Mouse (Mus musculus) stomach, postnatal 0 days (tissue): ENCODE measurements around the gene Kif1b. TPM values are rescaled to one million over a fixed set of nuclear protein-coding genes. Genes with fewer than 3 reads are reported as not detected.

Experiments
- ATAC-seq: fragments of 200-750 bp; cut with Nextera tagmentation; 2 replicates; pipeline ENCODE4 v1.8.0; 2017; ENCODE audit not compliant: low FRiP score, low TSS enrichment
- DNase-seq: peaks from one replicate; pipeline ENCODE4 v3.0.0-alpha.2; 2016; ENCODE audit warnings: low spot score
- H3K27ac ChIP-seq: fragments of 300-500 bp; sonication (generic); replicated peaks from 2 replicates; pipeline ENCODE4 v1.5.1; 2014; ENCODE audit warnings: mild to moderate bottlenecking, control low read depth
- H3K27me3 ChIP-seq: fragments of 300-500 bp; sonication (generic); 2 replicates; pipeline ENCODE4 v1.6.1; 2014; ENCODE audit warnings: low read length; ENCODE audit not compliant: control insufficient read depth, insufficient read depth
- H3K36me3 ChIP-seq: fragments of 300-500 bp; sonication (generic); 2 replicates; pipeline ENCODE4 v1.6.1; 2014; ENCODE audit warnings: low read length, mixed read lengths; ENCODE audit not compliant: control insufficient read depth, insufficient read depth
- H3K4me1 ChIP-seq: fragments of 300-500 bp; sonication (generic); replicated peaks from 2 replicates; pipeline ENCODE4 v1.6.1; 2014; ENCODE audit warnings: antibody characterized with exemption; ENCODE audit not compliant: control insufficient read depth, insufficient read depth
- H3K4me2 ChIP-seq: fragments of 300-500 bp; sonication (generic); replicated peaks from 2 replicates; pipeline ENCODE4 v1.6.1; 2014; ENCODE audit warnings: low read depth, mild to moderate bottlenecking, control low read depth, moderate library complexity
- H3K4me3 ChIP-seq: fragments of 300-500 bp; sonication (generic); 2 replicates; pipeline ENCODE4 v1.5.1; 2014; ENCODE audit warnings: low read depth, low read length, control low read depth
- H3K9ac ChIP-seq: fragments of 300-500 bp; sonication (generic); 2 replicates; pipeline ENCODE4 v1.6.1; 2014; ENCODE audit warnings: mild to moderate bottlenecking, low read length, control low read depth, mixed read lengths
- H3K9me3 ChIP-seq: fragments of 300-500 bp; sonication (generic); 2 replicates; pipeline ENCODE4 v1.6.1; 2016; ENCODE audit warnings: low read length; ENCODE audit not compliant: control insufficient read depth
- CTCF ChIP-seq: IDR thresholded peaks from 2 replicates; pipeline ENCODE4 v1.5.1; 2016; ENCODE audit warnings: antibody characterized with exemption, low read depth, mild to moderate bottlenecking, moderate library complexity
- EP300 ChIP-seq: optimal IDR thresholded peaks from 2 replicates; pipeline ENCODE3; 2016; ENCODE audit warnings: antibody characterized with exemption
- WGBS: fragments of 180-500 bp; shearing (Covaris S2); extraction: QIAGEN DNeasy Blood & Tissue Kit; methylation state at CpG from one replicate; pipeline ENCODE4 v1.1.7; 2014; 5-methylcytosine and 5-hydroxymethylcytosine counted together
- polyA plus RNA-seq: library from polyadenylated mRNA; unstranded; fragments of >200 nt; fragmentation: Nextera tagmentation; extraction: Ambion mirVana; gene quantifications from 2 replicates; pipeline ENCODE4 v1.2.1, GENCODE M21; 2015

The Kif1b gene
- polyA plus RNA-seq, 1 experiment from 2014 or later: 23.9 TPM

DNA sequence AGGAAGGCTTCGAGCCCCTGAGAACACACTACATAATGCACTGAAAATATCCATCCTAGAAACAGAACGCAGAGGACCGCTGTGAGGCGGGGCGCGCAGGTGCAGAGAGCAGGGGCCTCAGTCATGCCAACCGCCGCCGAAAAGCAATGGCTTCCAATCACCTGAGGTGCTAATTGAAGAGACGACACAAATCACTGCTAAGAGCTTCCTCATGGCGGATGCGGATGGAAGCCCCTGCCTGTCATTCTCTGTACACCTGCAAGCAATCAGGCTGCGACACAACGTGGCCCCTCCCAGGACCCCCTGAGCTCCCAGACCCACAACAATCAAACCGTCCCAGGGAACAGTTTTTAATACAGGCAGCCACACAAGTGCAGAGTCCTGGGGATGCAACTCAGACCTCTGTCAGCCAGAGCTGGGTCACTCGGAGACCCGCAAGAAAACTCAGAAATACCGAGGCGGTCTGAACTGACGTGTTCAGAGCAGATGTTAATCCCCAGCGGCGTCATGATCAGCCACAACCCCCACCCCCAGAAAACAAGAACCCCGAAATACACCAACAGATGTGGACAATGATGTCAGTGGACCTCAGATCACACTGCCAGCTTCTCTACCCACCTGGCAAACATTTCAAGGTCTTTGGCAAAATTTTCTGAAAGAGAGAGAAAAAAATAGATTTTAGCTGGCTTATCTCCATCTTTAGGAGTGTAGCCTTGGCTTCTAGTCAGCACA, 176.3 kb downstream of the Kif1b start:
- H3K36me3 ChIP-seq: no peaks in the 10 kb centered on the region; the same call in 1 of the 2 replicates
- no peak overlapping the region for H3K4me3 ChIP-seq
- H3K4me1 ChIP-seq: no peaks in the 10 kb centered on the region
- WGBS: 89% methylated on average over 23 of the region's 23 CpGs
- ATAC-seq (no peak), DNase-seq (no peak)
- H3K27me3 ChIP-seq: no peaks in the 10 kb centered on the region
- H3K4me2 ChIP-seq: no peak overlapping the region
- TF ChIP-seq CTCF (no peak), EP300 (no peak)
- H3K27ac ChIP-seq: no peak overlapping the region
- H3K9ac ChIP-seq: no peak overlapping the region
- H3K9me3 ChIP-seq: no peaks in the 10 kb centered on the region

DNA sequence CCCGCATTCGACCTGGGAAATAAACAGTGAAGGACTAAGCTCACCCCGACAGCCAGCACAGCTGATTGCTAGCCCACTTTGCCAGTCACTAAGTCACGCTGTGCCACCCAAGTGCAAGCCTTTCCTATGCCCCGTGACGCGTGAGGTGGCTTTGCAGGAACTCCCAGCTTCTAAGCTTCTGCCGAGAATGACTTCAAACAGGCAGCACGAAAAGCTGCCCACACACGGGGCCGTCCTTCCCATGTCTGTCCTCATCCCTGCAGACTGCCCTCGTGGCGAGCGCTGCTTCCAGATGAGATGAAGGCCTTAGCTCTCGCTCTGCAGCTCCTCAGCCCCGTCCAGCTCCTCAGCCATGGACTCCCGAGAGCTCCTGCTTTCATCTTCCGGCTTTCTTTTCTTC, 179.0 kb downstream of the Kif1b start:
- Histone ChIP-seq H3K4me3 (no peak overlapping the region), H3K4me1 (no peaks in the 10 kb centered on the region), H3K27me3 (no peaks in the 10 kb centered on the region), H3K4me2 (no peak overlapping the region), H3K27ac (no peak overlapping the region), H3K9ac (no peak overlapping the region), H3K36me3 (no peaks in the 10 kb centered on the region; the same call in 1 of the 2 replicates), H3K9me3 (no peaks in the 10 kb centered on the region)
- TF ChIP-seq CTCF: no peak
- TF ChIP-seq EP300: no peak
- DNase-seq (no peak), ATAC-seq (no peak)
- 61% methylated on average over 18 of the region's 18 CpGs for WGBS

DNA sequence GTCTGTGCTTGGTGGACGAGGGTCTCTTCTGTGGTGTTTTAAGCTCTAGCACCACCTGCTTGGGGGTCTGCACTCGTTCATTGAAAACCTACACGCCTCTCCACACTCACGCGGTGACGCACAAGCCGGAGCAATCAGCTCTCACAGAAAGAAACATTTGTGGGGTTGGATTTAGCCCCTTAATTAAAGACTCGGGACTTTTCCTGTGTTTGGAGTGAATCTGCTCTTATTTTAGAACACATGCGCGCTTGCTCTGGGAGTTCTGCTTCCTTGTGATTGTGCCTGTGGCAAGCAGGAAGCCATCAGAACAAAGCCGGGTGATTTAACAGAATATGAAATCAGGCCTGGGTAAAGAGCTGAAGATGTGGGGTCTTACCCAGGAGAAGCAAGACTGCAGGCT, 180.8 kb downstream of the Kif1b start, which contains the start of gene Cort:
Gene Cort, minus strand, starts transcription at position 101 of the 400 bp plus-strand sequence.
- Histone ChIP-seq H3K4me3 (no peak within 1 kb of the TSS), H3K27me3 (no peaks in the 10 kb centered on the region), H3K4me1 (no peaks in the 10 kb centered on the region), H3K36me3 (no peaks in the 10 kb centered on the region; the same call in 1 of the 2 replicates), H3K4me2 (no peak within 1 kb of the TSS), H3K27ac (no peak within 1 kb of the TSS), H3K9ac (no peak within 1 kb of the TSS), H3K9me3 (no peaks in the 10 kb centered on the region)
- TF ChIP-seq EP300: no peak
- ATAC-seq (no peak), DNase-seq (no peak)
- WGBS: 81% methylated on average over 11 of the region's 11 CpGs

Other genes starting within 250 kb of the Kif1b start
- gene Pex14, start 207.8 kb downstream of the Kif1b start, polyA plus RNA-seq: 39.7 and 42.9 TPM in 2 replicates
- gene Dffa, start 203.5 kb downstream of the Kif1b start, polyA plus RNA-seq: 20.1 and 21.7 TPM in 2 replicates
- gene Cort, start 180.9 kb downstream of the Kif1b start, polyA plus RNA-seq: not detected in 2 replicates
- gene Cenps, start 170.1 kb downstream of the Kif1b start, polyA plus RNA-seq: 10.6 and 11.5 TPM in 2 replicates
- 266 and 290 TPM in 2 replicates for gene Pgd, start 140.9 kb downstream of the Kif1b start, polyA plus RNA-seq
- gene Ube4b, start 119.1 kb upstream of the Kif1b start, polyA plus RNA-seq: 14.4 and 15.8 TPM in 2 replicates
- 6.3 and 7.7 TPM in 2 replicates for gene Rbp7, start 147.3 kb upstream of the Kif1b start, polyA plus RNA-seq
- gene Tmem274, start 169.7 kb upstream of the Kif1b start, polyA plus RNA-seq: not detected in 2 replicates
- 6.1 and 6.5 TPM in 2 replicates for gene Nmnat1, start 177.5 kb upstream of the Kif1b start, polyA plus RNA-seq
- gene Lzic, start 177.5 kb upstream of the Kif1b start, polyA plus RNA-seq: 18.9 and 22.5 TPM in 2 replicates
- 60.1 and 69.5 TPM in 2 replicates for gene Ctnnbip1, start 210.5 kb upstream of the Kif1b start, polyA plus RNA-seq